Mouse (Mus musculus): ENCODE data around the gene Srr. TPM values are rescaled to one million over a fixed set of nuclear protein-coding genes. Genes with fewer than 3 reads are reported as not detected.

Gene Srr
- polyA plus RNA-seq, 1 experiment from 2014 or later = 17.7 TPM

- DNase-seq (ENCODE audit: low spot score) = no peak
- WGBS = 86% methylated on average over 6 of the region's 6 CpGs
- peaks cover 28% of the 10 kb centered on the region for H3K36me3 ChIP-seq (replicated peaks)
- no peaks in the 10 kb centered on the region for H3K9me3 ChIP-seq
- peaks cover 11% of the 10 kb centered on the region for H3K4me1 ChIP-seq
- no peak overlapping the region for H3K27ac ChIP-seq (replicated peaks)
- H3K27me3 ChIP-seq (replicated peaks; ENCODE audit: low read depth, poor library complexity, severe bottlenecking) = no peaks in the 10 kb centered on the region
- H3K4me3 ChIP-seq = no peak overlapping the region
Measured at GRCm38 (mm10) chr11:74869603-74870002, 56.1 kb downstream of the Srr start.

- Histone ChIP-seq H3K36me3 (replicated peaks) (peaks cover 28% of the 10 kb centered on the region), H3K27ac (replicated peaks) (no peak overlapping the region), H3K9me3 (no peaks in the 10 kb centered on the region), H3K27me3 (replicated peaks; ENCODE audit: low read depth, poor library complexity, severe bottlenecking) (no peaks in the 10 kb centered on the region), H3K4me3 (no peak overlapping the region), H3K4me1 (peaks cover 16% of the 10 kb centered on the region)
- 89% methylated on average over 13 of the region's 13 CpGs for WGBS
- DNase-seq (ENCODE audit: low spot score) = no peak
Measured at GRCm38 (mm10) chr11:74868046-74868760, 57.5 kb downstream of the Srr start.

- DNase-seq (ENCODE audit: low spot score) = no peak
- H3K36me3 ChIP-seq (replicated peaks) = peaks cover 28% of the 10 kb centered on the region
- 92% methylated on average over 2 of the region's 2 CpGs for WGBS
Measured at GRCm38 (mm10) chr11:74867181-74867580, 58.6 kb downstream of the Srr start.

GRCm38 (mm10) chr11:74866640-74867039 is 59.1 kb downstream of the Srr start:
- H3K27ac ChIP-seq (replicated peaks) = no peak overlapping the region
- no peaks in the 10 kb centered on the region for H3K27me3 ChIP-seq (replicated peaks; ENCODE audit: low read depth, poor library complexity, severe bottlenecking)
- peaks cover 28% of the 10 kb centered on the region for H3K36me3 ChIP-seq (replicated peaks)
- WGBS = 82% methylated on average over 4 of the region's 4 CpGs
- no peaks in the 10 kb centered on the region for H3K9me3 ChIP-seq
- DNase-seq (ENCODE audit: low spot score) = no peak
- H3K4me3 ChIP-seq = no peak overlapping the region
- peaks cover 16% of the 10 kb centered on the region; the same call in 1 of the 2 replicates for H3K4me1 ChIP-seq

More at GRCm38 (mm10) chr11:74867181-74867580, 58.6 kb downstream of the Srr start:
- Histone ChIP-seq H3K27ac (replicated peaks) (no peak overlapping the region), H3K4me1 (peaks cover 16% of the 10 kb centered on the region), H3K9me3 (no peaks in the 10 kb centered on the region), H3K27me3 (replicated peaks; ENCODE audit: low read depth, poor library complexity, severe bottlenecking) (no peaks in the 10 kb centered on the region), H3K4me3 (no peak overlapping the region)

- H3K27ac ChIP-seq (replicated peaks) = no peak overlapping the region
- DNase-seq (ENCODE audit: low spot score) = no peak
- peaks cover 28% of the 10 kb centered on the region for H3K36me3 ChIP-seq (replicated peaks)
- 79% methylated on average over 9 of the region's 9 CpGs for WGBS
- no peak overlapping the region for H3K4me3 ChIP-seq
- no peaks in the 10 kb centered on the region for H3K9me3 ChIP-seq
- H3K27me3 ChIP-seq (replicated peaks; ENCODE audit: low read depth, poor library complexity, severe bottlenecking) = no peaks in the 10 kb centered on the region
- H3K4me1 ChIP-seq = peaks cover 17% of the 10 kb centered on the region; the same call in 1 of the 2 replicates
Measured at GRCm38 (mm10) chr11:74865252-74865651, 60.5 kb downstream of the Srr start.

GRCm38 (mm10) chr11:74864421-74864820 is 61.3 kb downstream of the Srr start:
- WGBS = 83% methylated on average over 9 of the region's 9 CpGs
- DNase-seq (ENCODE audit: low spot score) = no peak
- peaks cover 30% of the 10 kb centered on the region for H3K36me3 ChIP-seq (replicated peaks)
- H3K4me1 ChIP-seq = peaks cover 17% of the 10 kb centered on the region; the same call in 1 of the 2 replicates
- no peaks in the 10 kb centered on the region for H3K9me3 ChIP-seq
- no peak overlapping the region for H3K4me3 ChIP-seq
- H3K27ac ChIP-seq (replicated peaks) = no peak overlapping the region
- H3K27me3 ChIP-seq (replicated peaks; ENCODE audit: low read depth, poor library complexity, severe bottlenecking) = no peaks in the 10 kb centered on the region

- H3K36me3 ChIP-seq (replicated peaks) = peaks cover 24% of the 10 kb centered on the region
- H3K9me3 ChIP-seq = no peaks in the 10 kb centered on the region
- no peak overlapping the region for H3K27ac ChIP-seq (replicated peaks)
- H3K4me1 ChIP-seq = peaks cover 17% of the 10 kb centered on the region; the same call in 1 of the 2 replicates
- no peaks in the 10 kb centered on the region for H3K27me3 ChIP-seq (replicated peaks; ENCODE audit: low read depth, poor library complexity, severe bottlenecking)
- 27% methylated on average over 11 of the region's 11 CpGs for WGBS
- DNase-seq (ENCODE audit: low spot score) = peak; percentile 53
- H3K4me3 ChIP-seq = no peak overlapping the region
Measured at GRCm38 (mm10) chr11:74863471-74863870, 62.3 kb downstream of the Srr start.

- no peaks in the 10 kb centered on the region for H3K27me3 ChIP-seq (replicated peaks; ENCODE audit: low read depth, poor library complexity, severe bottlenecking)
- DNase-seq (ENCODE audit: low spot score) = no peak
- 86% methylated on average over 5 of the region's 5 CpGs for WGBS
- no peak overlapping the region for H3K27ac ChIP-seq (replicated peaks)
- H3K9me3 ChIP-seq = no peaks in the 10 kb centered on the region
- H3K4me3 ChIP-seq = no peak overlapping the region
- H3K36me3 ChIP-seq (replicated peaks) = peaks cover 11% of the 10 kb centered on the region
- H3K4me1 ChIP-seq = peaks cover 24% of the 10 kb centered on the region; the same call in 1 of the 2 replicates
Measured at GRCm38 (mm10) chr11:74862129-74862528, 63.6 kb downstream of the Srr start.

- no peak for DNase-seq (ENCODE audit: low spot score)
- H3K27ac ChIP-seq (replicated peaks) = no peak overlapping the region
- peaks cover 10% of the 10 kb centered on the region; the same call in 1 of the 2 replicates for H3K36me3 ChIP-seq (replicated peaks)
- H3K4me1 ChIP-seq = peaks cover 17% of the 10 kb centered on the region; the same call in 1 of the 2 replicates
- no peaks in the 10 kb centered on the region for H3K9me3 ChIP-seq
- H3K27me3 ChIP-seq (replicated peaks; ENCODE audit: low read depth, poor library complexity, severe bottlenecking) = no peaks in the 10 kb centered on the region
- WGBS = 80% methylated on average over 9 of the region's 9 CpGs
- H3K4me3 ChIP-seq = no peak overlapping the region
Measured at GRCm38 (mm10) chr11:74857756-74858155, 68.0 kb downstream of the Srr start.

Small RNA genes lying within 50 kb of the gene (microRNA-seq; reads per million reads assigned to microRNA genes)
- not detected for gene Mir6926

Other genes with a start within 250 kb of the Srr start
- gene Pafah1b1, start 201.3 kb downstream of the Srr start, polyA plus RNA-seq (2016; fragmentation: Nextera tagmentation; extraction: Ambion mirVana) = 48.2 and 52.3 TPM in 2 replicates
- gene Mettl16, start 155.1 kb downstream of the Srr start, polyA plus RNA-seq (2016; fragmentation: Nextera tagmentation; extraction: Ambion mirVana) = 73.0 and 73.7 TPM in 2 replicates
- gene Mnt, start 95.0 kb downstream of the Srr start, polyA plus RNA-seq (2016; fragmentation: Nextera tagmentation; extraction: Ambion mirVana) = 5.2 and 5.3 TPM in 2 replicates
- 4.4 and 4.7 TPM in 2 replicates for gene Sgsm2, start 28.9 kb downstream of the Srr start, polyA plus RNA-seq (2016; fragmentation: Nextera tagmentation; extraction: Ambion mirVana)
- gene Tsr1, start 27.9 kb downstream of the Srr start, polyA plus RNA-seq (2016; fragmentation: Nextera tagmentation; extraction: Ambion mirVana) = 52.9 and 59.4 TPM in 2 replicates
- gene Smg6, start 125 bp downstream of the Srr start, polyA plus RNA-seq (2016; fragmentation: Nextera tagmentation; extraction: Ambion mirVana) = 19.5 and 21.0 TPM in 2 replicates
- gene Hic1, start 243.6 kb upstream of the Srr start, polyA plus RNA-seq (2016; fragmentation: Nextera tagmentation; extraction: Ambion mirVana) = 0.23 and 1.3 TPM in 2 replicates

Measured in embryonic facial prominence, embryonic 10.5 days (tissue).